Mouse (Mus musculus) CH12.LX (cell line): ENCODE measurements around the gene Pcsk6. TPM values are rescaled to one million over a fixed set of nuclear protein-coding genes. Genes with fewer than 3 reads are reported as not detected.
"Not testable (repeated sequence)": the region's sequence is repeated elsewhere in the genome, so short reads cannot be mapped to it uniquely, and the experiment has no call there.

ENCODE experiments used
- DNase-seq: peaks from one replicate; pipeline ENCODE4 v3.0.0-alpha.2; 2013; ENCODE audit errors: extremely low read depth
- H3K27ac ChIP-seq: 2 replicates; pipeline ENCODE4 v1.5.1; 2012; ENCODE audit warnings: low read depth, mild to moderate bottlenecking, control low read depth, moderate library complexity; ENCODE audit not compliant: insufficient read depth
- H3K27me3 ChIP-seq: replicated peaks from 2 replicates; pipeline ENCODE3; 2012; ENCODE audit warnings: inconsistent platforms
- H3K36me3 ChIP-seq, 2 experiments: replicated peaks in 1 of 2; 2 replicates each; pipeline versions ENCODE3 to v1.6.1; 2012; ENCODE audit warnings: inconsistent platforms in 1 of 2, low read length in 1 of 2, mild to moderate bottlenecking in 1 of 2, mixed read lengths in 1 of 2, moderate library complexity in 1 of 2; ENCODE audit not compliant: control insufficient read depth in 1 of 2, insufficient read depth in 1 of 2
- H3K4me1 ChIP-seq, 2 experiments: 2 replicates each; pipeline ENCODE4 v1.6.1; 2012; ENCODE audit warnings: inconsistent platforms in 1 of 2, moderate library complexity in 1 of 2; ENCODE audit not compliant: insufficient read depth in 2 of 2, control insufficient read depth in 1 of 2
- H3K4me2 ChIP-seq: 2 replicates; pipeline ENCODE4 v1.6.1; 2012; ENCODE audit warnings: low read depth, mild to moderate bottlenecking, control low read depth; ENCODE audit not compliant: poor library complexity, insufficient read depth, severe bottlenecking
- H3K4me3 ChIP-seq, 3 experiments: fragments of 150-350 bp in 1 of 3; sonication (generic) in 1 of 3; replicated peaks in 1 of 3; 2 replicates each; pipeline versions ENCODE3 to v1.5.1; 2011 to 2012; ENCODE audit warnings: low read depth in 2 of 3, low read length in 2 of 3, mild to moderate bottlenecking in 2 of 3, moderate library complexity in 2 of 3, control low read depth in 1 of 3, improper control_type of control experiment in 1 of 3, inconsistent platforms in 1 of 3, mixed read lengths in 1 of 3; ENCODE audit not compliant: poor library complexity in 1 of 3
- H3K79me2 ChIP-seq: replicated peaks from 2 replicates; pipeline ENCODE4 v1.6.1; 2012; ENCODE audit warnings: mild to moderate bottlenecking, moderate library complexity; ENCODE audit not compliant: control insufficient read depth, poor library complexity, insufficient read depth, severe bottlenecking; ENCODE audit errors: extremely low read depth
- H3K9ac ChIP-seq: 2 replicates; pipeline ENCODE4 v1.6.1; 2012; ENCODE audit warnings: low read depth, mild to moderate bottlenecking, control low read depth, moderate library complexity; ENCODE audit not compliant: insufficient read depth
- H3K9me3 ChIP-seq: replicated peaks from 2 replicates; pipeline ENCODE3; 2012; ENCODE audit warnings: low read length, inconsistent platforms, mixed read lengths
- CHD1 ChIP-seq: IDR thresholded peaks from 2 replicates; pipeline ENCODE4 v1.6.1; 2012; ENCODE audit warnings: low read depth, low read length, improper control_type of control experiment, inconsistent platforms
- CTCF ChIP-seq, 2 experiments: IDR thresholded peaks in 1 of 2; conservative IDR thresholded peaks in 1 of 2; 2 replicates each; pipeline ENCODE4 v1.5.1; 2011 to 2012; ENCODE audit warnings: low read depth in 2 of 2, low read length in 2 of 2, improper control_type of control experiment in 1 of 2, inconsistent platforms in 1 of 2, mild to moderate bottlenecking in 1 of 2, moderate library complexity in 1 of 2
- E2F4 ChIP-seq: IDR thresholded peaks from 2 replicates; pipeline ENCODE4 v1.6.1; 2011; ENCODE audit warnings: low read depth, low read length, improper control_type of control experiment; ENCODE audit not compliant: insufficient replicate concordance
- EP300 ChIP-seq: IDR thresholded peaks from 2 replicates; pipeline ENCODE4 v1.6.1; 2011; ENCODE audit warnings: low read length, improper control_type of control experiment
- GABPA ChIP-seq: IDR thresholded peaks from 2 replicates; pipeline ENCODE4 v1.6.1; 2012; ENCODE audit warnings: low read depth, low read length, improper control_type of control experiment, inconsistent platforms; ENCODE audit not compliant: insufficient replicate concordance
- HCFC1 ChIP-seq: IDR thresholded peaks from 2 replicates; pipeline ENCODE4 v1.6.1; 2012; ENCODE audit warnings: low read depth, mild to moderate bottlenecking, inconsistent platforms, low read length, improper control_type of control experiment
- IRF4 ChIP-seq: IDR thresholded peaks from 2 replicates; pipeline ENCODE4 v1.6.1; 2014; ENCODE audit warnings: low read depth, mild to moderate bottlenecking, inconsistent platforms, low read length, improper control_type of control experiment
- JUND ChIP-seq: conservative IDR thresholded peaks from 2 replicates; pipeline ENCODE4 v1.6.1; 2011; ENCODE audit warnings: low read depth, low read length, improper control_type of control experiment
- MAZ ChIP-seq: IDR thresholded peaks from 2 replicates; pipeline ENCODE4 v1.6.1; 2012; ENCODE audit warnings: low read depth, mild to moderate bottlenecking, inconsistent platforms, low read length, improper control_type of control experiment, moderate library complexity
- NELFE ChIP-seq: IDR thresholded peaks from 2 replicates; pipeline ENCODE4 v1.6.1; 2011; ENCODE audit warnings: low read depth, low read length, improper control_type of control experiment
- POLR2A ChIP-seq: IDR thresholded peaks from 2 replicates; pipeline ENCODE4 v1.6.1; 2011; ENCODE audit warnings: low read depth, mild to moderate bottlenecking, improper control_type of control experiment, low read length
- POLR2AphosphoS2 ChIP-seq: IDR thresholded peaks from 2 replicates; pipeline ENCODE4 v1.6.1; 2011; ENCODE audit warnings: low read depth, low read length, improper control_type of control experiment
- RAD21 ChIP-seq: IDR thresholded peaks from 2 replicates; pipeline ENCODE4 v1.6.1; 2011; ENCODE audit warnings: low read depth, mild to moderate bottlenecking, low read length, improper control_type of control experiment, moderate library complexity
- RCOR1 ChIP-seq: conservative IDR thresholded peaks from 2 replicates; pipeline ENCODE4 v1.6.1; 2012; ENCODE audit warnings: low read depth, mild to moderate bottlenecking, inconsistent platforms, low read length, improper control_type of control experiment
- SMC3 ChIP-seq: IDR thresholded peaks from 2 replicates; pipeline ENCODE4 v1.6.1; 2011; ENCODE audit warnings: low read depth, low read length, improper control_type of control experiment
- UBTF ChIP-seq: IDR thresholded peaks from 2 replicates; pipeline ENCODE4 v1.6.1; 2012; ENCODE audit warnings: low read depth, mild to moderate bottlenecking, inconsistent platforms, low read length, improper control_type of control experiment, moderate library complexity
- ZC3H11A ChIP-seq: IDR thresholded peaks from 2 replicates; pipeline ENCODE4 v1.6.1; 2012; ENCODE audit warnings: low read depth, mild to moderate bottlenecking, inconsistent platforms, low read length, improper control_type of control experiment
- ZNF384 ChIP-seq: IDR thresholded peaks from 2 replicates; pipeline ENCODE4 v1.6.1; 2012; ENCODE audit warnings: low read depth, low read length, improper control_type of control experiment, inconsistent platforms
- dilution Hi-C: fragments of 300-500 bp; cut with MboI; formaldehyde crosslinking; loops from 2 replicates; pipeline ENCODE4 v1.14.3; 2020; ENCODE audit warnings: low sequenced_read_pairs; ENCODE audit not compliant: extremely low pct_unique_long_range_greater_than_20kb, extremely low pct_ligation_motif_present
- in situ Hi-C: fragments of 300-500 bp; cut with MboI; formaldehyde crosslinking; loops from 3 replicates; pipeline ENCODE4 v1.14.3; 2019; ENCODE audit warnings: low sequenced_read_pairs, low pct_ligation_motif_present, low pct_unique_long_range_greater_than_20kb, mixed read lengths
- polyA plus RNA-seq: library from polyadenylated mRNA; unstranded; fragments of >175 nt; gene quantifications from 2 replicates; pipeline ENCODE4 v1.2.1, GENCODE M21; 2012; ENCODE audit warnings: low read depth; ENCODE audit not compliant: insufficient read length
- total RNA-seq, 2 experiments: library from RNA; depleted of rRNA; stranded (reverse); fragments of 300-350 nt in 1 of 2; fragments of >200 nt in 1 of 2; gene quantifications; 2 replicates each; pipeline ENCODE4 v1.2.3; 2012 to 2014

The Pcsk6 gene
- total and polyA plus RNA-seq, 3 experiments = not detected

DNA sequence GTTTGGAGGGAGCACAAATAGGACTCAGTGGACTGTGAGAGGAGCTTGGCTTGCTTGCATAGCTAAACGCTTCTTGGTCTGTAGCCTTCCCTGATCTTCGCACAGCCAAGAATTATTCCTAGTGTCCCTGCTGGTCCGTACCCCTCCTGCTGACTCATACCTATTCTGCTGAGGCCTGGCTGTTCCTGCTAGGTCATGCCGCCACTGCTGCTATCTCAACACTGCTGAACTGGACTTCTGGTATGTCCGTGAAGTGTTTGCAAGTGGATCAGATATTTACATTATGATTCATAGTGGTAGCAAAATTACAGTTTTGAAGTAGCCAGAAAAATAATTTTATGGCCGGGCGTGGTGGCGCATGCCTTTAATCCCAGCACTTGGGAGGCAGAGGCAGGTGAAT is 44.0 kb upstream of the Pcsk6 start:
- dilution Hi-C loops (no loop called here), in situ Hi-C loops (no loop called here)
- no peaks in the 10 kb centered on the region for H3K79me2 ChIP-seq
- no peak overlapping the region for H3K27ac ChIP-seq
- no peak overlapping the region for H3K4me3 ChIP-seq
- no peak overlapping the region for H3K9ac ChIP-seq
- no peak for TF ChIP-seq POLR2A
- TF ChIP-seq HCFC1 = no peak
- no peak for TF ChIP-seq ZNF384
- no peak for TF ChIP-seq IRF4
- no peak for TF ChIP-seq ZC3H11A
- no peak for TF ChIP-seq GABPA
- TF ChIP-seq UBTF = no peak
- no peak for TF ChIP-seq E2F4
- TF ChIP-seq RAD21 = no peak
- TF ChIP-seq POLR2AphosphoS2 = no peak
- TF ChIP-seq NELFE = no peak
- no peak for TF ChIP-seq SMC3
- no peak for TF ChIP-seq JUND
- TF ChIP-seq RCOR1 = no peak
- no peak for TF ChIP-seq MAZ
- no peak for TF ChIP-seq CTCF (conservative IDR thresholded peaks at IDR 0.05 in 1 of 2, IDR thresholded peaks at IDR 0.05 in 1 of 2; ENCODE audit: low read depth in 2 of 2, low read length in 2 of 2)
- TF ChIP-seq CHD1 = no peak
- no peaks in the 10 kb centered on the region for H3K4me1 ChIP-seq
- no peak for DNase-seq
- H3K27me3 ChIP-seq = peaks cover 16% of the 10 kb centered on the region
- no peaks in the 10 kb centered on the region for H3K36me3 ChIP-seq
- no peak overlapping the region for H3K4me2 ChIP-seq
- H3K9me3 ChIP-seq = peaks cover 9% of the 10 kb centered on the region

DNA sequence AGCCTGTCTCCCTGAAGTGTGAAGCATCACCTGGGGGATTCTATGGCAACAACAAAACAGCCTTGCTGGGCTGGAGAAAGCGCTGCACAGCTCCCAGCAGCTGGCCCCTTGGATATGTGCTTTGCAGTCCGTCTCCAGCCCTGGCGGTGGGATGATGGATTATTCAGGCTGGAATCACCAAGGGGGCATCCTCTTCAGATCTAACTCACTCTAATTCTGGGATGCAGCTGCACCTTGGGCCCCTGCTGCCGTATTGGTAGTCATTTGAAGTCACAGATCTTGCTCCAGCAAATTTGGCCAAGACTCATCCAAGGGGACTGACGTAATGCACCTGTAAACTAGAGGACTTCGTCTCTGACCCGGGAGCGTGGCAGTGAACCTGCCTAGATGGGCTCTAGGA is 41.1 kb upstream of the Pcsk6 start:
- Histone ChIP-seq H3K36me3 (no peaks in the 10 kb centered on the region), H3K4me1 (no peaks in the 10 kb centered on the region), H3K27ac (no peak overlapping the region), H3K4me2 (no peak overlapping the region), H3K9ac (no peak overlapping the region), H3K4me3 (no peak overlapping the region), H3K9me3 (peaks cover 9% of the 10 kb centered on the region), H3K79me2 (no peaks in the 10 kb centered on the region)
- no peak for TF ChIP-seq EP300
- TF ChIP-seq, all 38 proteins: peak for 0
- in situ Hi-C loops (no loop called here), dilution Hi-C loops (no loop called here)
- DNase-seq = no peak
- H3K27me3 ChIP-seq = peaks cover 7% of the 10 kb centered on the region

DNA sequence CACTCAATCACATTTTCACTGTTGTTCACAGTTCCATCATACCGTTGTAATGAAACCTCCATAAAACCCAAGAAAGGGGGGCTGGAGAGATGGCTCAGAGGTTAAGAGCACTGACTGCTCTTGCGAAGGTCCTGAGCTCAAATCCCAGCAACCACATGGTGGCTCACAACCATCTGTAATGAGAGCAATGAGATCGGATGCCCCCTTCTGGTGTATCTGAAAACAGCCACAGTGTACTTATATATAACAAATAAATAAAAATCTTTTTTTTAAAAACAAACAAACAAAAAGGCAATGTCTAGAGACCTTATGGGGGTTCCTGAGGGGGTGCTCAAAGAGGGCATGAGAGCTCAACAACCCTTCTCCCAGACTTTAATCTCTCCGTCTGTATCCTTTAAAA is 39.6 kb upstream of the Pcsk6 start:
- in situ Hi-C loops, H3K9me3 ChIP-seq, H3K27me3 ChIP-seq, H3K27ac ChIP-seq, H3K4me1 ChIP-seq, H3K79me2 ChIP-seq, H3K9ac ChIP-seq, DNase-seq, H3K4me2 ChIP-seq, H3K36me3 ChIP-seq, H3K4me3 ChIP-seq, dilution Hi-C loops: not testable (repeated sequence)
